Mouse (Mus musculus): ENCODE measurements at regions not wholly inside any gene's neighbourhood (a gene's known extent, or its start where the extent isn't known, plus 50 kb on each side); places are given as distances from the start of the nearest gene placed in this dataset.

DNA sequence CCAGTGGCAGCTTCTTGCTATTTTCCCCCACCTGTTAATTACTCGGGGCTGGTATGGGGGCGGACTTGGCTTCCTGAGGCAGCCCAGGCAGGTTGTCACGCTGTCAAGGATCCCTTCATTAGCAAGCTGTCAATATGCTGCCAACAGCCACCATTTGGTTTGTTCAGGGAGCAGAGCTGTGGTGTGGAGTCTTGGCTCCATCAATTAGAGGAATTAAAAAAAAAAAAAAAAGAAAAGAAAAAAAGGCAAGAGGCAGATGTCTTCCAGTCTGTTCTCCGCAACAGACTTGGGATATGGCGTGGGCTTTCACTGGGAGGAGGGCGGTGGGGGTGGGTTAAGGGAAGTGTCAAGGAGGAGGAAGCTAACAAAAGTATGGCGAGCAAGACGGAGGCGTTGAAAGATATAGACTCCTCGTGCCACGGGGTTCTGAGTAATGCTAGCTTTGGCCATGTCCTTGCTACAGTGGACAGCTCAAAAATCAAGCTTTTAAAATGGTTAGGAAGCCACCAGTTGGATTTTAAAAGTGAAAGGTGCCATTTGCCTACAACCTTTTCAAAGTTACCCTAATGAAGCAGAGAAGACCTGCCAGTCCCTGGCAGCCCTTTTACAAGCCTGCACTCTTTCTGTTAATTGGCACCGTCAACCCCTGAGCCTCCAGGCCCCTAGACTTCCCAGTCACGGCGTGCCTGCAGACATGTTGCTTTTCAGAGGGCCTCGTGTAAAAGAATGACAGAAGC is 530.7 kb downstream of the Pdcd6ip start:
- ATAC-seq (replicated peaks in 1 of 2; ENCODE audit: insufficient read depth in 1 of 2, low FRiP score in 2 of 2, low TSS enrichment in 1 of 2, low read depth in 1 of 2, poor library complexity in 2 of 2, severe bottlenecking in 2 of 2), result no peak

DNA sequence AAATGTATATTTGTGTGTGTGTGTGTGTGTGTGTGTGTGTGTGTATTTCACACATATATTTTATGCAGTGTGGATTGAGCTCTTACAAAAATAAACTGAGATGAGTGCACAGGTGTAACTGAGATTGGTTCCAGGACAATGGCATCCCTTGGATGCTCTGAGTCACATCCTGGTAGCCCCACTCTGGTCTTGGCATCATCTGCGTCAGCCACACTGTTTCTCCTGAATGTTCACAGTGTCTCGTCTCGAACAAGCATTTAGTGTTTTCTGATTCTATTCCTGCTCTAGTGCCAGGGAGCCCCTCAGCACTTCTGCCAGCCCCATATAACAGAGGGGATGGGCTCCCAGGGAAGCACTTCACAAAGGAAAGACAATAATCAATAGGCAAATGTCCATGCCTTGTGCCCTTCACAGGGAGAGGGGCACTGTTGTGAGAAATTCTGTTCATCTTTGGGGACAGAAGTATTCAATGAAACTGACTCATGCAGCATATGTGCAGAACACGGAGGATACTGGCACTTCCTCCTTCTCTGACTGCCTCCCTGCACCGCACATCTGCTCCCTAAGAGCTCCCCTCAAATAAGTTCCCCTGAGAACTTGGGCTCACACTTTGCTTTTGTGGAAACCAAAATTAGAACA is 536.2 kb downstream of the Pdcd6ip start:
- no peak for ATAC-seq (replicated peaks in 1 of 2; ENCODE audit: insufficient read depth in 1 of 2, low FRiP score in 2 of 2, low TSS enrichment in 1 of 2, low read depth in 1 of 2, poor library complexity in 2 of 2, severe bottlenecking in 2 of 2)

DNA sequence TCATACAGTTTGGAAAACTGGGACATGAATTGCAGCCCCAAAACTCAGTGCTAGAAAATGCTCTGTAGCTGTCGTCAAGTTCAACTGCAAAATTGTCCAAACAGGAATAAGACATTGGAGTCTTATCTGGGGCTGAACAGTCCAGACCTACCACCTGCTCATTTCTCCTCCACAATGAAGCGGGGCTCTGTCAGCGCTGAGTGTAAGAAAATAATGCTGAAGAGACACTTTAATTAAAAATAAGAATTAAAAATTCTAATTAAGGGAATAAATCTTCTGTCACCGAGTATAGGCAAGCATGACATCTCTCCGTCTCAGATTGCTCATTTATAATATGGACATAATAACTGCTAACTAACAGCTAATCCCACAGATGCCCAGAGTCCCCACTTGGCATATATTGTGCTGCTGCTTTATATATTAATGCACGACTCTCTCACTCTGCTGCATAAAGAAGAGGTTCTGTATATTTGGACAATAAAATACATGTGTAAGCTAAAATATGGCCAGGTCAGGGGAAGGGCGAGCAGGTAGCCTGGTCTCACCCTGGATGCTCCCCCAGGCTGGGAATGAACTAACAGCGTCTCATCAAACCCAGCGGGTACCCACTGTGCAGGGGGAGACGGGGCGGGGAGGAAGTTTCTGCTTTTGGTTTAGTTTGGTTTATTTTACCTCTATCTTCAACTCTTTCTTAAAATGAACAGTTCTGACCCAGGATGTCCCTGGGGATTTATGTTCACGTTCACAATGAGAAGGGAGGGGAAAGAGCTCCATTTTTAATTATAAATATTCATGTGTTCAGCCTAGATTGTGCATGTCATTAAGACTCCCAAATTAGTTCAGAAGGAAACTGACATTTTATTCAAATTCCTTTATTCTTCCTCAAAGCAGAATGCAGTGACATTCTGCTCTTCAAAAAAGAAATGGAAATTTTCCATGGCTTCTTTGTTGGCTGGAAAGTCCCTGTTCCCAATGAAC is 544.9 kb downstream of the Pdcd6ip start:
- ATAC-seq (replicated peaks in 1 of 2; ENCODE audit: insufficient read depth in 1 of 2, low FRiP score in 2 of 2, low TSS enrichment in 1 of 2, low read depth in 1 of 2, poor library complexity in 2 of 2, severe bottlenecking in 2 of 2), result no peak

DNA sequence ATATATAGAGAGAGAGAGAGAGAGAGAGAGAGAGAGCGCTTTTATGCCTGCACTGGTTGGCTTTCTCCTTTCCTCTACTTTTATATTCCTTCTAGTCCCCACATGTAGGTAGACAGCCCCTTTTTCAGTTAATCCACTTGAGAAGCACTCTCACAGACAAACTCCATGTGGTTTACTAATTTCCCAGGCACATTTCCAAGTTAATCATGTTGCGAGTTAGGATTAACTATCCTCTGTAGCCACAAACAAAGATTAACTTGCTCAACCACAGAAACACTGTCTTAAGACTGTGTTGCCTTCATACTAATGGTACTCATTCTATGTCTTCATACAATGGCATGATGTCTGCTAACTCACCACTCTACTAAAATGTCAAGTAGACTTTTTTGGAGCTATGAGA is 548.0 kb downstream of the Pdcd6ip start:
- ATAC-seq (replicated peaks in 1 of 2; ENCODE audit: insufficient read depth in 1 of 2, low FRiP score in 2 of 2, low TSS enrichment in 1 of 2, low read depth in 1 of 2, poor library complexity in 2 of 2, severe bottlenecking in 2 of 2), result no peak

DNA sequence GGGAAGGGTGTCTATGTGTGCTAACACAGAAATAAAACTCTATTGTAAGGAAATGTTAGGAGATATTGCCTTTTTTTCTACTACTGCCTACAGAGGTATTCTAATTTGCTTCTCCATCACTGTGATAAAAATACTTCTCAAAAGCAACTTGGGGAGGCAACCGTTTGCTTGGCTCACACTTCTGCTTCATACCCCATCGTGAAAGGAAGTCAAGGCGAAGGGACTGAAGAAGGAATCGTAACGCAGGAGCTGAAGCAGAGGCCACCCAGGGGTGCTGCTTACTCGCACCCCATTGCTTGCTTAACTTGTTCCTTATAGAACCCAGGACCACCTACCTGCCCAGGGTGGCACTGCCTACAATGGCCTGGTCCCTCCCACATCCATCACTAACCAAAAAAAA is 550.0 kb downstream of the Pdcd6ip start:
- ATAC-seq (replicated peaks in 1 of 2; ENCODE audit: insufficient read depth in 1 of 2, low FRiP score in 2 of 2, low TSS enrichment in 1 of 2, low read depth in 1 of 2, poor library complexity in 2 of 2, severe bottlenecking in 2 of 2), result no peak

DNA sequence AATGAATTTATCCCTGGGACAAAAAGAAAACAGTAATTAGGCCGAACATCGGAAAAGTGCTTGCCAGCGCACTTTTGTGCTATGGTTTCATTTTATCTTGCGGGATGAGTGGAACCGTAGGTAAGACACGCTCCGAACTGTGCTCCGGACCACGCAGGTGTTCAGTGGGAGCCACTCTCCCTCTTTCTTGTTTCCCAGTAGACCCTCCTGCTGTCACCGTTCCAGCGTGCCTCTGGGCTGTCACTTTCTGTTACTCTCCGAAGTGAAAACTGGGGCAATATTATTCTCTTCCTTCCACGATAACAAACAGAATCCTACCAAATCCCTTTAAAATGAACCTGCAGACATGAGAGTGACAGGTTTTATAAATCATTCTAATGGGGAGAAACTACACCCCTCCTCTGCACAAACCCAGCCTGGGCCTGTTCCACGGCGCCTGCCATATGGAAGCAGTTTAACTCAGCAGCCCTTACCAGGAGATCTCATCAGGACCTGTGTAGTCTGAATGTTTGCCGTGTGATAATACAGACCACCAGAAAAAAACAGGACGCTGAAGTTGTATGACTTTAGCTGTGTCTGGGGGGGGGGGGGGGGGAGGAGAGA is 550.5 kb downstream of the Pdcd6ip start:
- ATAC-seq (replicated peaks in 1 of 2; ENCODE audit: insufficient read depth in 1 of 2, low FRiP score in 2 of 2, low TSS enrichment in 1 of 2, low read depth in 1 of 2, poor library complexity in 2 of 2, severe bottlenecking in 2 of 2), result no peak

DNA sequence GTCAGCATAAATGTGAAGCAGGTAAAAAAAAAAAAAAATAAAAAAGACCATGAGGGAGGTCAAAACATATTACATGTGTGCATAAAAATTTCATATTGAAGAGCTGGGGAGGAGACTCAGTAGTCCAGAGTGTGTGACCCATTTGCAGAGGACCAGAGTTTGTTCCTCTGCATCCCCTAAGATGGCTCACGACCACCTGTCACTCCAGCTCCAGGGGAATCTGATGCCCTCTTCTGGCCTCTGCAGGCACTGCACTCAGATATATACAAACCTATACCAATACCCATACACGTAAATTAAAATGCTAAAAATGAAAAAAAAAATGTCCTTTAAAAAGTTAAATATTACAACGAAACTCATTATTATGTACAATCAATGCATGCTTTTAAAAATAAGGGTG is 551.4 kb downstream of the Pdcd6ip start:
- ATAC-seq (replicated peaks in 1 of 2; ENCODE audit: insufficient read depth in 1 of 2, low FRiP score in 2 of 2, low TSS enrichment in 1 of 2, low read depth in 1 of 2, poor library complexity in 2 of 2, severe bottlenecking in 2 of 2), result no peak

DNA sequence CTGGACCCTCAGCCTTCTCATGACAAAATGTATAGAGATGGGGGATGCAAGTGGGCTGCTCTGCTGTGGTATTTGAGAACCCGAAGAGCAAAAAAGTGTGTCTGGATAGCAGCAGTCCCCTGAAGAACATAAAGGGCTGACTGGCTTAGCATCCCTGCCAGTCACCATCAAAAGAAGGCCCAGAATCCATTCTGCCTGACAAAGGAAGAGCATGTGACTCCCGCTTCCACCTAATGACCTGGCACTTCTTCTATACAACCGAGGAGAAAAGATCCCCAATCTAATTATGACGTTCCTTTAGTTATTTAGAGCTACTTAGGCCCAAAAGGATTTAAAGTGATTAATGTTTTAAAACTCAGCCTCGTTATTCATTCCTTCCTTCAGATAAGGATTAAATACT is 559.0 kb downstream of the Pdcd6ip start:
- ATAC-seq (replicated peaks in 1 of 2; ENCODE audit: insufficient read depth in 1 of 2, low FRiP score in 2 of 2, low TSS enrichment in 1 of 2, low read depth in 1 of 2, poor library complexity in 2 of 2, severe bottlenecking in 2 of 2), result no peak

DNA sequence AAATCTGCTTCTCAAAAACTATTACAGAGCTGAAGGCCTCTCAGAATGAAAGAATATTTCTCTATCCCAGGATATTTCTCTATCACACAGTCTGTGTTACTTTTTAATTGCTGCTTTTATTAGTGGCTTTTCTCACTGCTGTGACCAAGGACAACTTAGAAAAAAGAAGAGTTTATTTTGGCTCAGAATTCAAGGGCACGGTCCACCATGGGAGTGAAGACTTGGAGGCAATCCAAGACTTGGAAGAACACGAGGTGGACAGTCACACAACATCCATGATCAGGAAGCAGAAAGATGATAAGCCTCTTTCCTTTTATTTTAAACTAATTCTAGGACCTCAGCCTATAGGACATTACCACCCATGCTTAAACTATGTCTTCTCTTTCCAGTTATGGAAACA is 561.5 kb downstream of the Pdcd6ip start:
- no peak for ATAC-seq (replicated peaks in 1 of 2; ENCODE audit: insufficient read depth in 1 of 2, low FRiP score in 2 of 2, low TSS enrichment in 1 of 2, low read depth in 1 of 2, poor library complexity in 2 of 2, severe bottlenecking in 2 of 2)

DNA sequence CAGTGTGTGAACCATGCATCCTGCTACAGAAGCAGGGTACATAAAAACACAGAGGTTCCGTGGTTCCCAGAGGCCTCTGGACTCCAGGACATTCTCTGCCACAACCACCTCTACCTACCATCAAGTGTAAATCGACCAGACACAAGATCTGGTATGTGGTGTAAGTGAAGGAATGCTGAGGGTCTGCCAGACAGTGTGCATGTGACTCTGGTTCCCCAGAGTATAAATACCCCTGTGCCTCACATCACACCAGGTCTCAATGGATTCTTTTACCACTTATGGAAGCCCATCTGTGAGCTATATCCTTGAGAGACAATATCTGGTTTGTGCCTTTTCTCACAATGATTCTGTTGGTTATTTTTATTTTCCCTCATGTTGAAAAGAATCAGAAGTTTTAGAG is 563.0 kb downstream of the Pdcd6ip start:
- ATAC-seq (replicated peaks in 1 of 2; ENCODE audit: insufficient read depth in 1 of 2, low FRiP score in 2 of 2, low TSS enrichment in 1 of 2, low read depth in 1 of 2, poor library complexity in 2 of 2, severe bottlenecking in 2 of 2), result no peak

DNA sequence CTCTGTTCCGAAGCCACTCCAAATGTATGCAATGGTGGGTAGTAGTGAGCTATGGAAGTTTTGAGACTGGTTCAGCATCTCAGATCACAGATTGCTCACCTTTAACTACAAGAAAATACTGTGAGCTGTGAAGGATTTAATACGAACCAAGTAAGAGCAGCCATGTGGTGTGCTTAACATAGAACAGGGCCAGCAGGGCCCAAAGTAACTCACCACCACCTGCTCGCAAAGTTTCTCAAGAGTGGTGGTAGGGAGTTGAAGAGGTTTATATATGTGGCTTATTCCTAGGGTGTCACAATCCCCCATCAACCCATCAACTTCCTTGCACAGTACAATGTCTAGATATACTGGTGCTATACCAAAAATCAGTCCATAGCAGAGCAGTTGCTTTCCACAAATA is 573.4 kb downstream of the Pdcd6ip start:
- no peak for ATAC-seq (replicated peaks in 1 of 2; ENCODE audit: insufficient read depth in 1 of 2, low FRiP score in 2 of 2, low TSS enrichment in 1 of 2, low read depth in 1 of 2, poor library complexity in 2 of 2, severe bottlenecking in 2 of 2)

DNA sequence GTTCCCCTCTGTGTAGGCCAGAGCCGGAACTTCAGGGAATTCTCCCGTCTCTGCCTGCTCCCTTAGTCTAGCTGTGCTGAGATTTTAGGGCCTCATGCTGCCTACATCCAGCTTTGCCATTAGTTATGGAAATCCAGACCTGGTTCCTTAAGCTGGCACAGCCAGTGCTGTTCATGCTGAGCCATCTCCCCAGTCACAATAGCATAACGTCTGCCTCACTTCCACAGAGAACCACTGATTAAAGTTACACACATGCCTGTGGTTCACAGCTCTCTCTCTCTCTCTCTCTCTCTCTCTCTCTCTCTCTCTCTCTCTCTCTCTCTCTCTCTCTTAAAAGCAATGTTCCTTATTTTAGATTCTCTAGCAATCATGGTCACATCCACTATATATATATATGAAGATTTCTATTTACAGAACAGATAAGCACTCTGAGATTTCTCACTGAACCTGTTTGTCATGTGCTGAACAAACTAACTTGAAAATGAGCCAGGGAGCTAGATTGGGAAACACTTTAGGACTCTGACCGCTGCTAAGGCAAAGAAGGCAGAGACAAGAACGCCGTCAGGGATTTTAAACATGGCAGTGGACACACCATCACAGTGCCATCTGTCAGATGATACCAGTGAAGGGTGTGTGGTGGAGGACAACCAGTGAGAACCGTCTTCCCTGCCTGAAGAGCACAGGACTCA is 584.9 kb downstream of the Pdcd6ip start:
- ATAC-seq (replicated peaks in 1 of 2; ENCODE audit: insufficient read depth in 1 of 2, low FRiP score in 2 of 2, low TSS enrichment in 1 of 2, low read depth in 1 of 2, poor library complexity in 2 of 2, severe bottlenecking in 2 of 2), result no peak

DNA sequence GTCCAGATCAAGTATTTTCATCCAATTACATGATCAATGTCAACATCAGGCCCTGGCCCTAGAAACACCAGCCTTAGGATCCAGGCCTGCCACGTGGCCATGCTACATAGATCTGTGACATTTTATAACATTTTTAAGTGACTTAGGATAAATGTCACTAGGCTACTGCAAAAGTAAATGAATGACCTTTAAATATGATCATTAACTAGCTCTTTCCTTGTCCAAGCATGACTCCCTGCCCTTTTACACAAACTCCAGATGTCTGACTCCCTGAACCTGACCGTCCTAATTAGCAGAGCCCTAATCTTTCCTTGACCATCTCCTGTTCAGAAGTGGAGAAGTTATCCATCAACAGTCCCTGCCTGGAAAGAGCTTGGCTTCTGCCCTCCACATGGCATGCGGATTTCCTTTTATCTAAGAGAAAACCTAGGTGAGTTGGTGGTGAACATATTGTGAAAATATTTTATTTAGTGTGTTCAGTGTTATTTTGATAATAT is 585.8 kb downstream of the Pdcd6ip start:
- no peak for ATAC-seq (replicated peaks in 1 of 2; ENCODE audit: insufficient read depth in 1 of 2, low FRiP score in 2 of 2, low TSS enrichment in 1 of 2, low read depth in 1 of 2, poor library complexity in 2 of 2, severe bottlenecking in 2 of 2)

DNA sequence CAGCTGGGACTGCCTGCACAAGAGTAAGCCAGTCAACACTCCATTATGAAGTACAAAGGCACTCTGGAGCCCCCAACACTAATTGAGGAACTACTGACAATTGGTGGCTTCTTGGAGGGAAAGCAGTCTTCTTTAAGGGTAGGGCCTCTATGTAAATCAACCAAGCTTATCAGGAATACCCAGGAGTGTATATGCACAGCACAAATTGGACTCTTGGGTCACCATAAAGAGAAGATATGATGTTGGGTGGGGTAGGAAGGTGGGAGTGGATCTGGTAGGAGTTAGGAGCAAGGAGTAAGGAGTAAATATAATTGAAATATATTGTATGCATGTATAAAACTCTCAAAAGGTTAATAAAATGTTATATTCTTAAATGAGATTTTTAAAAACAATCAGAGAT is 587.7 kb downstream of the Pdcd6ip start:
- no peak for ATAC-seq (replicated peaks in 1 of 2; ENCODE audit: insufficient read depth in 1 of 2, low FRiP score in 2 of 2, low TSS enrichment in 1 of 2, low read depth in 1 of 2, poor library complexity in 2 of 2, severe bottlenecking in 2 of 2)

DNA sequence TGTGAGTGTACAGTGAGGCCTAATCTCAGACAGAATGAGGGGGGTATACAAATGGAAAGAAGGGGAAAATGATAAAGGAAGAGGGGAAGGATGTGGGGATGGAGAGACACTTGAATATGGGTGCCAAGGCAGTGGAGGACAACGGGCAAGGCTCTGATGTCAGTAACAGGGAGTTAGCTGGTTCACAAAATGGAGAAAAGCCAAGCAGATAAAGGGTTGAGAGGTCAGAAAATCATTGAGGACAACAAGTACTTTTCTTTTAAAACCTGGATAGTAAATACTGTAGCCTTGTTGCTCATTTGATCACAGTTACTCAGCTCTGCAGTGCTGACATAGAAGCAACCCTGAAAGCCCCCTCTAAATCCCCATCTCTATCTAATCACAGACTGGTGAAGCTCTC is 588.3 kb downstream of the Pdcd6ip start:
- ATAC-seq (replicated peaks in 1 of 2; ENCODE audit: insufficient read depth in 1 of 2, low FRiP score in 2 of 2, low TSS enrichment in 1 of 2, low read depth in 1 of 2, poor library complexity in 2 of 2, severe bottlenecking in 2 of 2), result no peak

DNA sequence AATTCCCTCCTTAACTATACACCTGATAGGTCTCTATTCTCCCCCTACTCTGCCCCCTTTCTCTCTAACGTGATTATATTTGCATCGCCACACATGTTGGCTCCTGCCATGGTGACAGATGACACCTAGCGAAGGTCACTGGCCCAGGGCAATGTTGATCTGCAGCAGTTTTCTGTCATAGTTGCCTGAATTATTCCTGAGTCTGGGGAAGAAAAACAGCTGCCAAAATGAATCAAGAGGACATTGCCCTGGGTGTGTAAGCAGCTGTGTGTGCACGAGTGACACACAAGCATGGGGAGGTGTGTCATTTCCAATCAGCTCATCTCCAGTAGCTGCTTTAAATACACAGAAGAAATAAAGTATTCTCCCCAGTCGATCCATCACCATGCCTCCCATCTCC is 592.5 kb downstream of the Pdcd6ip start:
- no peak for ATAC-seq (replicated peaks in 1 of 2; ENCODE audit: insufficient read depth in 1 of 2, low FRiP score in 2 of 2, low TSS enrichment in 1 of 2, low read depth in 1 of 2, poor library complexity in 2 of 2, severe bottlenecking in 2 of 2)

DNA sequence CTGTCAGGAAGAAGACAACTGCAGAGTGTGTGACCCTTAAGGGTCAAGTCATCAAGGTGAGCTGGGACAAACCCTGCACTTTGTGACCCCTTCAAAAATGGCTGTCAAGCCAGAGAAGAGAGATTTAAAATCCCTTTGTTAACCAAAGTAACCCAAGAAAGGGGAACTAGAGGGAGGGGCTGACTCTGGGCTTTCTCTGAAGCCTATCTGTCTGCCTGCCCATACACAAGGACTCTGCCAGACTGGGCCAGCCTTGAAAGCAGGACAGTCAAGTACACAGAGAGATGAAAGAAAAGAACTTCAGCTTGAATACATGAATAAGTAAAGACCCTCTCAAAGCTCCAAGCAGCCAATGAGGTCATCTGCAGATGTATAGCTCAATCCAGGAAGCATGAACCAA is 595.3 kb downstream of the Pdcd6ip start:
- ATAC-seq (replicated peaks in 1 of 2; ENCODE audit: insufficient read depth in 1 of 2, low FRiP score in 2 of 2, low TSS enrichment in 1 of 2, low read depth in 1 of 2, poor library complexity in 2 of 2, severe bottlenecking in 2 of 2), result no peak
